Mouse (Mus musculus): ENCODE results near the gene Lrrc4b. TPM values are rescaled to one million over a fixed set of nuclear protein-coding genes. Genes with fewer than 3 reads are reported as not detected.
A peak's percentile ranks its signal among the peaks of the same experiment; 100 is the strongest.

Lrrc4b gene
- 1.8 and 2.1 TPM in 2 replicates for polyA plus RNA-seq (2016; fragmentation: Nextera tagmentation; extraction: Ambion mirVana)

DNA sequence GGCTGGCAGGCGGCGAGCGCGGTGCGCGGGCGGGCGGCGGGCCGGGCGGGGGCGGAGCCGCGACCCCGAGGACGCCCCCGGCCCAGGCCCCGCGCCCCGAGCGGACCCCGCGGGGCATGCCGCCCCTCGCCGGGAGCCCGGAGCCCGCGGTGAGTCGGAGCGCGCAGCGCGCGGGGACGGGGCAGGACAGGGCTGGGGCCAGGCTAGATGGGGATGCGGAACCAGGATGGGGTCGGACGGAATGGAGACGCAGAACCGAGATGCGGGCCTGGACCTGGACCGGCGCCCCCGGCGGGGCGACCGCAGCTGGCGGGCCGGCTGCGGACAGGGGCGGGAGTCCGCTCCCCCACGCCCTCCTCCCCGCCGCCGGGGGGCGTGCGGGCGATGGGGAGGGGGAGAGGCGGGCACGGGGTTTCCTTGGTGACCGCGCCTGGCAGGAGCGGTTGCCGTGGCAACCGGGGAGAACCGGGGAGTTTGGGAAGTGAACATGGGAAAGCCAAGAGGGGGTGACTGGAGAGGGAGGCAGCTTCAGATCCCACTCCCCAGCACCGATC, at the start of gene Lrrc4b:
TSS of gene Lrrc4b (plus strand) at position 51 of the 554 bp plus-strand sequence.
- peaks cover 5% of the 10 kb centered on the region; the same call in 1 of the 2 replicates for H3K36me3 ChIP-seq (replicated peaks)
- peak within 1 kb of the TSS; percentile 98 for H3K27ac ChIP-seq
- no peaks in the 10 kb centered on the region for H3K9me3 ChIP-seq
- WGBS, result 1% methylated on average over 65 of the region's 69 CpGs
- peak within 1 kb of the TSS; percentile 81 for H3K4me3 ChIP-seq
- peaks cover 67% of the 10 kb centered on the region for H3K27me3 ChIP-seq (ENCODE audit: poor library complexity, severe bottlenecking)
- peak; percentile 81 for DNase-seq (ENCODE audit: extremely low spot score, low spot score)
- H3K4me1 ChIP-seq, result peaks cover 72% of the 10 kb centered on the region

DNA sequence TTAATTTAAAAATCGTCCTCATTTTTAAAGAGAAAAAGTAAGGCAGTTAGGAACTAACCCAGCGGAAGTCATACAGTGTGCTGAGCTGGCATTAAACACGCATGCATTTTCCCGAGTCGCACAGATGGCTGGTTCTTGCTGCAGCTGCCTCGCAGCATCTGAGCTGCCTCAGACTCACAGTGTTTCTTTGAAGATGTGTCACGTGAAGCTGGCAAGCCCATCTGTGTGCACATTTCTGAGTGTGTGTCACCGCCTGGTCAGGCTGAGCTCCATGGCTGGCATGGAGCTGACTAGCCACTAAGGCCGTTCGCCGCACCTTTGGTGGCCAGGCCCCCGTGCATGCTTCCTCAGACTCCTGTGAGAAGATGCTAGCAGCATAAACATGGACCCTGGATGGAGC, 46.3 kb upstream of the Lrrc4b start:
- H3K27ac ChIP-seq, result no peak overlapping the region

DNA sequence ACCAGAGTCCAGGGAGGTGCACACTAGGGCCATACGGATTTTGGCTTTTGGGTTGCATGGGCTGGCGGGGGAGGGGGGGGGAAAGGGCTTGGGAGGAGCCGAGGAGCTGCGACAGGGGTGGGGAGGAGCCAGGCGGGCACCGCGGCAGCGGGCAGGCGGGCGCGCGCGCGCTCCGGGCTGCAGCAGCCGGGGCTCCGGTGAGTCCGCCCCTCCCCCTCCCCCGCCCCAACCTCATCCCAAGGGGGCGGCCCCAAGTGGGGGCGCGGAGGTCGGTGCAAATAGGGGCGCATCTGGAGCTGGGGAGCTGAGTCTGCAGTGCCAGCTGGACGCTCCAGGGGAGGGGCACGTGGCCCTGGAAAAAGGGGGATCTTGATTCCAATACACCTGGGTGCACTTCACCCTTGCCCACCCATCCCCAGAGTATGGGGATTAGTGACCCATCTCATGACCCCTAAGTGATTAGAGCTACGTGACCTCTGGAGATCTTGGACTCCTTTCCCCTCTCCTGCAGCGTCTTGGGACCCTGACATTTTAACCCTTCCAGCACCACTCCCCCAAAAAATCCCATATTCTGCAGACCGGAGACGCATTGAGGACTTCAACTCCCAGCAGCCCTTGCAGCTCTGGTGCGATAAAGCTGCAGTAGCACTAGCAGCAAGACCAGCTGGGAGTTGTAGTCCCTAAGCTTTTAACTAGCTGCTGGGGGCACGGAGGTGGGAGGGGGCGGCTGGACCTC, 44.7 kb upstream of the Lrrc4b start, which contains the start of gene Syt3:
TSS of gene Syt3 (plus strand) at position 123 of the 736 bp plus-strand sequence.
- peak within 1 kb of the TSS; percentile 82 for H3K27ac ChIP-seq
- peaks cover 24% of the 10 kb centered on the region for H3K4me1 ChIP-seq
- H3K9me3 ChIP-seq, result no peaks in the 10 kb centered on the region
- H3K4me3 ChIP-seq, result peak within 1 kb of the TSS; percentile 66
- H3K27me3 ChIP-seq (ENCODE audit: poor library complexity, severe bottlenecking), result peaks cover 30% of the 10 kb centered on the region
- under 1% methylated on average over 33 of the region's 33 CpGs for WGBS
- peak; percentile 76 for DNase-seq (ENCODE audit: extremely low spot score, low spot score)
- H3K36me3 ChIP-seq (replicated peaks), result no peaks in the 10 kb centered on the region

More for the DNA sequence above, 46.3 kb upstream of the Lrrc4b start:
- peaks cover 24% of the 10 kb centered on the region for H3K4me1 ChIP-seq
- H3K9me3 ChIP-seq, result no peaks in the 10 kb centered on the region
- no peak for DNase-seq (ENCODE audit: extremely low spot score, low spot score)
- no peak overlapping the region for H3K4me3 ChIP-seq
- WGBS, result 86% methylated on average over 12 of the region's 12 CpGs
- H3K27me3 ChIP-seq (ENCODE audit: poor library complexity, severe bottlenecking), result peaks cover 30% of the 10 kb centered on the region
- H3K36me3 ChIP-seq (replicated peaks), result no peaks in the 10 kb centered on the region

DNA sequence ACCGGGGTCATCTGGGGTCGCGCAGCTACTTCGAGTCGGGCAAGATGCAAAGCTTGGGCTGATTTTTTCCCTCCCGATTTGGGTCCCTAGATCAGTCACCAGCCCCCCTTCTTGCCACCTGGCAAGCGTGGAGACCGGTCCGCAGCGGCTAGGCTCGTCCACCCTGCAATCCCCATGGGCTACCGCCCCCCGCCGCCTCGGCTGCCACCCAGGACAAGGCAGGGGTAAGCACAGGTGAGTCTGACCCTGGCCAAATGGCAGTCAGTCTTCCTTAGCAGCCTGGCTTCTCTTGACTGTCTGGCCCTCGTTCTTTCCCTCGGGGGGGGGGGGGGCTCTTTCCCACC, 44.1 kb upstream of the Lrrc4b start:
- DNase-seq (ENCODE audit: extremely low spot score, low spot score), result no peak
- under 1% methylated on average over 17 of the region's 17 CpGs for WGBS
- Histone ChIP-seq H3K9me3 (no peaks in the 10 kb centered on the region), H3K4me1 (peaks cover 24% of the 10 kb centered on the region), H3K27ac (peak overlapping the region; percentile 82), H3K4me3 (peak overlapping the region; percentile 66), H3K36me3 (replicated peaks) (no peaks in the 10 kb centered on the region), H3K27me3 (ENCODE audit: poor library complexity, severe bottlenecking) (peaks cover 30% of the 10 kb centered on the region)

DNA sequence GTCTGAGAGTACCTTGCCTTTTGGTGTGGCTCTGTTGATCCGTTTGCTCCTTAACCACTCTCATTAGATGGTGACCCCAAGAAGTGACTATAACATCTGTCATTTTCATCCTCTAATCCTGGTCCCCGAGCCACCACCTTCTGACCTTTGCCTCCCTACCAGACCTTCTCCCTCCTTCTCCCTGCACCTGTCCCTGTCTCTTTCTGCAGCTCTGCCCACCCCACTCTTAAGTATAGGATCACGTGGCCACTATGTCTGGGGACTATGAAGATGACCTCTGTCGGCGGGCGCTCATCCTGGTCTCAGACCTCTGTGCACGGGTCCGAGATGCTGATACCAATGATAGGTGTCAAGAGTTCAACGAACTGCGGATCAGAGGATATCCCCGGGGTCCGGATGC, 43.1 kb upstream of the Lrrc4b start, which contains the start of gene 1700008O03Rik:
TSS of gene 1700008O03Rik (minus strand) at position 101 of the 400 bp plus-strand sequence.
- Histone ChIP-seq H3K27me3 (ENCODE audit: poor library complexity, severe bottlenecking) (peaks cover 30% of the 10 kb centered on the region), H3K9me3 (no peaks in the 10 kb centered on the region), H3K27ac (peak within 1 kb of the TSS; percentile 82), H3K36me3 (replicated peaks) (no peaks in the 10 kb centered on the region), H3K4me1 (peaks cover 24% of the 10 kb centered on the region), H3K4me3 (peak within 1 kb of the TSS; percentile 66)
- DNase-seq (ENCODE audit: extremely low spot score, low spot score), result no peak
- WGBS, result 83% methylated on average over 12 of the region's 12 CpGs

DNA sequence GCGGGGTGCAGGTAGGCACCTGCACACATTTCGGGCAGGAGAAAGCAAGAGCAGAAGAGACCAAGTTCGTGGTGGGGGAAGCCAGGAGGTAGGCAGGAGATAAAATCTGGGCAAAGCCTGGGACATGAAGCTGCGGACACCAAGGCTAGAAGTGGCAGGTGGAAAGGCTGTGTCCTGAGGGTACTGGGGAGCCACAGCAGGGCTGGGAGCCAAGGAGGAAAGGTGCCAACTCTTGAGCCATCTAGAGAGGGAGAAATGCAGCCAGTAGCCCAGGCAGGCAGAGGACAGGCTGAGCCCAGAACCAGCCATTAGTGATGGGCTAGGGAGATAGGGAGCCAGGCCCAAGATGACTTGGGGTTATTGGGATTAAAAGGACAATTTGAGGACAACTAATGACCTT, 37.0 kb upstream of the Lrrc4b start:
- no peak overlapping the region for H3K27ac ChIP-seq
- no peak overlapping the region for H3K4me3 ChIP-seq
- H3K4me1 ChIP-seq, result no peaks in the 10 kb centered on the region
- WGBS, result 89% methylated on average over 4 of the region's 4 CpGs
- no peak for DNase-seq (ENCODE audit: extremely low spot score, low spot score)
- no peaks in the 10 kb centered on the region for H3K36me3 ChIP-seq (replicated peaks)
- no peaks in the 10 kb centered on the region; the same call in 1 of the 2 replicates for H3K27me3 ChIP-seq (ENCODE audit: poor library complexity, severe bottlenecking)
- H3K9me3 ChIP-seq, result no peaks in the 10 kb centered on the region

DNA sequence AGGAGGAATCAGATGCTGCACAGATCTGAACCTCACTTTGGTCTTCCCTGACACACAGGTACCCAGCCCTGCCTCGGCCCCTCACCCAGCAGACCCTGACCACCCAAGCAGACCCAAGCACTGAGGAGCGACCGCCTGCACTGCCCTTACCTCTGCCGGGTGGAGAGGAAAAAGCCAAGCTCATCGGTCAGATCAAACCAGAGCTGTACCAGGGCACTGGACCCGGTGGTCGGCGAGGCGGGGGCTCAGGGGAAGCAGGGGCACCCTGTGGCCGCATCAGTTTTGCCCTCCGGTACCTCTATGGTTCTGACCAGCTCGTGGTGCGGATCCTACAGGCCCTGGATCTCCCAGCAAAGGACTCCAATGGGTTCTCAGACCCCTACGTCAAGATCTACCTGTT, 36.5 kb upstream of the Lrrc4b start:
- DNase-seq (ENCODE audit: extremely low spot score, low spot score), result no peak
- WGBS, result 87% methylated on average over 14 of the region's 14 CpGs
- no peaks in the 10 kb centered on the region for H3K9me3 ChIP-seq
- H3K36me3 ChIP-seq (replicated peaks), result no peaks in the 10 kb centered on the region
- H3K27me3 ChIP-seq (ENCODE audit: poor library complexity, severe bottlenecking), result no peaks in the 10 kb centered on the region; the same call in 1 of the 2 replicates
- H3K4me3 ChIP-seq, result no peak overlapping the region
- H3K27ac ChIP-seq, result 0 out of 2 replicates have a peak overlapping the region, but pooled peaks have one; percentile 5
- H3K4me1 ChIP-seq, result no peaks in the 10 kb centered on the region

DNA sequence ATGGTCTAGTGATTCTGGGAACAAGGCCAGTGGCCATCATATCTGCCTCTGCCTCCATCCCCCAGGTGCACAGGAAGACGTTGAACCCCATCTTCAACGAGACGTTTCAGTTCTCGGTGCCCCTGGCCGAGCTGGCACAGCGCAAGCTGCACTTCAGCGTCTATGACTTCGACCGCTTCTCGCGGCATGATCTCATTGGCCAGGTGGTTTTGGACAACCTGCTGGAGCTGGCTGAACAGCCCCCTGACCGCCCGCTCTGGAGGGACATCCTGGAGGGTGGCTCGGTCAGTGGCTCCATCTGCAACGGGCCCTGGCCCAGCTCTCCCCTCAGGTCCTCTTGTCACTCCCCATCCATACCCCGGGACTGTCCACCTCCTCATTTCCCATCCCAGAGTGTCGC, 35.5 kb upstream of the Lrrc4b start:
- no peak overlapping the region for H3K4me3 ChIP-seq
- no peaks in the 10 kb centered on the region for H3K36me3 ChIP-seq (replicated peaks)
- H3K4me1 ChIP-seq, result peaks cover under 1% of the 10 kb centered on the region; the same call in 1 of the 2 replicates
- H3K27ac ChIP-seq, result no peak overlapping the region
- H3K9me3 ChIP-seq, result no peaks in the 10 kb centered on the region
- 91% methylated on average over 17 of the region's 17 CpGs for WGBS
- DNase-seq (ENCODE audit: extremely low spot score, low spot score), result no peak
- no peaks in the 10 kb centered on the region; the same call in 1 of the 2 replicates for H3K27me3 ChIP-seq (ENCODE audit: poor library complexity, severe bottlenecking)

DNA sequence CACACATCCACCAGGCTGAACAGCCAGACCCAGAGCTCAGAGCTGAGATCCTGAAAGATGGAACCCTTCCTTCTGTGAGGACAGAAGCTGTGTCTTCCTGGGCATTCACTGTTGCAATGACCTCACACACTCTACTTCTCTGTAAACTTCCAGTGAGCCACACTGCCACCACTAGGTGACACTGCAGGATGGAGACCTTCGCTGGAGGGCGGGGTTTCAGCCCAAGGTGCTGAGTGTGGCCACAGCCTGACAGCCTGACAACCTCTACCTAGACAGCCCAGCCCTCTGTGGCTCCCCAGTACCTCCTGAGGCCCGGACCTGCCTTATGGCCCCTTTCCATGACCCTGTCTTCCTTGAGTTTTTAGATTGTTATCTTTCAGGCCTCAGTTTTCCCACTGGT, 30.2 kb upstream of the Lrrc4b start:
- Histone ChIP-seq H3K4me1 (peaks cover 15% of the 10 kb centered on the region), H3K9me3 (no peaks in the 10 kb centered on the region), H3K27me3 (ENCODE audit: poor library complexity, severe bottlenecking) (peaks cover 16% of the 10 kb centered on the region), H3K36me3 (replicated peaks) (no peaks in the 10 kb centered on the region), H3K4me3 (no peak overlapping the region), H3K27ac (0 out of 2 replicates have a peak overlapping the region, but pooled peaks have one; percentile 56)
- DNase-seq (ENCODE audit: extremely low spot score, low spot score), result peak; percentile 59
- 10% methylated on average over 3 of the region's 3 CpGs for WGBS

DNA sequence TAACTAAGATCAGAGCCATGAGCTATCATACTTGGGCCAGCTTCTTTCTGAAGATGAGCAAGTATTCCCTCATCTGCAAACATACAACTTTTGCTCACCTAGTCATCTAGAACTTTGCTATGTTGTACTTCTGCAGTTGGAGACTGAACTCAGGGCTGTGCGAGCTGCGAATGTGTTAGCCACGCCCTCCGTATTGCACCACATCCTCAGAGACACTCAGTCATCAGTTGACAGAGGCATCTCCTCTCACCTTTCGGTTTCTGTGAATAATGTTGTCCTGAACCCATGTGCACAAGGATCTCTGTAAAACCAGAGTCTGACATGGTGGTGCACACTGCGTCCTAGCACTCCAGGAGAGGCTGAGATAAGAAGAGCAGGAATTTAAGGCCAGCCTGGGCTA, 27.1 kb upstream of the Lrrc4b start:
- Histone ChIP-seq H3K27ac (no peak overlapping the region), H3K4me3 (no peak overlapping the region), H3K36me3 (replicated peaks) (no peaks in the 10 kb centered on the region), H3K4me1 (peaks cover 29% of the 10 kb centered on the region), H3K9me3 (no peaks in the 10 kb centered on the region), H3K27me3 (ENCODE audit: poor library complexity, severe bottlenecking) (peaks cover 23% of the 10 kb centered on the region)
- WGBS, result 86% methylated on average over 6 of the region's 6 CpGs
- DNase-seq (ENCODE audit: extremely low spot score, low spot score), result no peak

DNA sequence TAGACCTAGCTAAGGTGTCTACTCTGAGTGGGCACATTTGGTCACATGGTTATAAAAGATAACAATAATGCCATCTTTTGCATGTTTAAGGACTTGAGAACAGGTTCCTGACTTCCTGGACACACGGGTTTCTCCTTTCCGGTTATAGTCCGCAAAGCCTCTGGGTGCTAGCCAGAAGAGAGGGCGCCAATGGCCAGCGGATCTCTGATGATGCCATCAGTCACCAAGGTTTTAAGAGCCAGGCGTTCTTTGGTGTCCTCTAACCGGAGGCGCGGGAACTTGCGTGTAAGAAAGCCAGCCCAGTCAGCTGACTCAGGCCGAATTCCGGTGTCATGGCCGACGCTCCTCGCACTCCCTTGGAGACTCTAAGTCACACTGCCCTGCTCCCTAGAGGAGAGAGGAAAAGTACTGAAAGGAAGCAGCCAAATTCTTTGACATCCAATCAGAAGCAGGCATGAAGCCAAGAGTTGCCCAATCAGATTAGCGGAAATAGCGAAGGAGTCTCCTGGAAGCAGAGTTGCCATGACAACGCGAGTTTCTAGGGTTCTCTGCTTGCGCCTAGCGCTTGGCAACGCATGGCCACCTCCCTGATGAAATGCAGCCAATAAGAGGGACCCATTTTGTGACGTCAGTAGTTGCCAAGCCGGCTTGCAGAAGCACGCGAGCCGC, 23.3 kb upstream of the Lrrc4b start:
- Histone ChIP-seq H3K4me1 (peaks cover 14% of the 10 kb centered on the region), H3K4me3 (peak overlapping the region; percentile 52)
- WGBS, result 3% methylated on average over 27 of the region's 27 CpGs

DNA sequence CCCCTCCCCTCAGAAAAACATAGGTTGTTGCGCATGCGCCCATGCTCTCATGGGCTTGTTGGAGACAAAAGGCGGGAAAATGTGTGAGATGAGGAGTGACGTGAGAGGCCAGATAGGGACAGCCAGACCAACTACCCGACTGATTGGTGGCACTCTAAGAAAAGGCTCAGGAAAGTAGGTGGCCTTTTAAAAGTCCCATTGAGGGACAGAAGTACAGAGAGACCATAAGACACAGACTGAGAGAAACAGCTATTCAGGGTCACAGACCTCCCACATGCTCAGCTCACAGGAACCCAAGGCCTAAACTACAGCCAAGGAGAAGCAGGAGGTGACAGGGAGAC, 22.8 kb upstream of the Lrrc4b start:
- 2% methylated on average over 5 of the region's 5 CpGs for WGBS
- Histone ChIP-seq H3K4me3 (peak overlapping the region; percentile 52), H3K36me3 (replicated peaks) (no peaks in the 10 kb centered on the region), H3K4me1 (peaks cover 14% of the 10 kb centered on the region), H3K27me3 (ENCODE audit: poor library complexity, severe bottlenecking) (peaks cover 36% of the 10 kb centered on the region), H3K27ac (peak overlapping the region; percentile 89), H3K9me3 (no peaks in the 10 kb centered on the region)
- DNase-seq (ENCODE audit: extremely low spot score, low spot score), result no peak

More for the DNA sequence above, 23.3 kb upstream of the Lrrc4b start:
- Histone ChIP-seq H3K36me3 (replicated peaks) (no peaks in the 10 kb centered on the region), H3K27me3 (ENCODE audit: poor library complexity, severe bottlenecking) (peaks cover 40% of the 10 kb centered on the region), H3K27ac (peak overlapping the region; percentile 89), H3K9me3 (no peaks in the 10 kb centered on the region)
- DNase-seq (ENCODE audit: extremely low spot score, low spot score), result peak; percentile 97

DNA sequence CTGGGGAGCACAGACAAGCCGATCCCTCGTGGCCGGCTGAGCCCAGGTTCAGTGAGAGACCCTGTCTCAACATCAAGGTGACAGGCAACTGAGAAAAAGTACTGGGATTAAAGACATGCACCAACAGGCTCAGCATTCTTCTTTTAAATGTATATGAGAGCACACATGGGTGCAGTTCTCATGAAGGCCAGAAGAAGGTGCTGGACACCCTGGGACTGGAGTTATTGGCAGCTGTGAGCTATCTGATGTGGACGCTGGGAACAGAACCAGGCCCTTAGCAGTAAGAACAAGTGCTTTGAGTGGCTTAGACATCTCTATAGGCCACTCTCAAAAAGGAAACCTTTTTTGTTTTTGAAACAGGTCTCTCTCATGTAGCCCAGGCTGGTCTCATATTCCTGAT, 17.7 kb upstream of the Lrrc4b start:
- no peak for DNase-seq (ENCODE audit: extremely low spot score, low spot score)
- WGBS, result 83% methylated on average over 4 of the region's 4 CpGs
- no peaks in the 10 kb centered on the region for H3K36me3 ChIP-seq (replicated peaks)
- H3K4me1 ChIP-seq, result peaks cover 3% of the 10 kb centered on the region
- H3K9me3 ChIP-seq, result no peaks in the 10 kb centered on the region
- H3K27ac ChIP-seq, result no peak overlapping the region
- H3K27me3 ChIP-seq (ENCODE audit: poor library complexity, severe bottlenecking), result peaks cover 33% of the 10 kb centered on the region
- no peak overlapping the region for H3K4me3 ChIP-seq
